Mouse (Mus musculus) left cerebral cortex, postnatal 36 days (tissue): ENCODE data around the gene Ckm. TPM values are rescaled to one million over a fixed set of nuclear protein-coding genes. Genes with fewer than 3 reads are reported as not detected.

Experiments used
- DNase-seq, 2 experiments: peaks; one replicate each; pipeline ENCODE4 v3.0.0; 2021 to 2022; ENCODE audit warnings: low spot score in 2 of 2, mixed read lengths in 1 of 2
- intact Hi-C: fragments of 180-260 bp; cut with DNase I; formaldehyde crosslinking; loops from one replicate; pipeline ENCODE4 v1.15.1; 2025
- total RNA-seq, 2 experiments: library from RNA; stranded (reverse); gene quantifications; 2 replicates each; pipeline ENCODE4 v1.2.3; 2021

Ckm gene
- under 1 TPM; 0.35 to 0.41 TPM for total RNA-seq

- DNase-seq, result no peak
- intact Hi-C loops, result no loop called here
Observed at GRCm38 (mm10) chr7:19404476-19404875, at the start of gene Ckm. Gene Ckm (plus strand): TSS chr7:19404776.

- no peak for DNase-seq
- intact Hi-C loops, result no loop called here
Observed at GRCm38 (mm10) chr7:19354991-19355390, 49.6 kb upstream of the Ckm start.

DNA sequence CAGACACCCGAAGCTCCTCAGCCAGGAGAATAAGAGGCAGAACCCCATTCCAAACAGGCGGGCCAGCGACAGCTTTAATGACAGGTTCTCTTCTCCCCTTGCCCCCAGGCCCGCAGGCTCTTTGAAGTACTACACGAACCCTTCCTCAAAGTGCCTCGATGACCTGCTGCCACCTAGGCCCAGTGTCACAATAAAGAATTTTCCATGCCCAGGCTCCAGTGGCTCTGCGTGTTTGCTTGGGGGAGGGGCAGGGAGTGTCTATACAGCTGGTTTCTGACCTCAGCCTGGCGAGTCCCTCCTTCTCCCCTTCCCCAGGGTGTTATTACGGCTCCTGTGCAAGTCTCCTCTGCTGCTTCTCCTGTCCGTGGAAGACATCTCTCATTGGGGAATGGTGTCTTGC is 48.3 kb upstream of the Ckm start:
- intact Hi-C loops, result no loop called here
- DNase-seq, result no peak

DNA sequence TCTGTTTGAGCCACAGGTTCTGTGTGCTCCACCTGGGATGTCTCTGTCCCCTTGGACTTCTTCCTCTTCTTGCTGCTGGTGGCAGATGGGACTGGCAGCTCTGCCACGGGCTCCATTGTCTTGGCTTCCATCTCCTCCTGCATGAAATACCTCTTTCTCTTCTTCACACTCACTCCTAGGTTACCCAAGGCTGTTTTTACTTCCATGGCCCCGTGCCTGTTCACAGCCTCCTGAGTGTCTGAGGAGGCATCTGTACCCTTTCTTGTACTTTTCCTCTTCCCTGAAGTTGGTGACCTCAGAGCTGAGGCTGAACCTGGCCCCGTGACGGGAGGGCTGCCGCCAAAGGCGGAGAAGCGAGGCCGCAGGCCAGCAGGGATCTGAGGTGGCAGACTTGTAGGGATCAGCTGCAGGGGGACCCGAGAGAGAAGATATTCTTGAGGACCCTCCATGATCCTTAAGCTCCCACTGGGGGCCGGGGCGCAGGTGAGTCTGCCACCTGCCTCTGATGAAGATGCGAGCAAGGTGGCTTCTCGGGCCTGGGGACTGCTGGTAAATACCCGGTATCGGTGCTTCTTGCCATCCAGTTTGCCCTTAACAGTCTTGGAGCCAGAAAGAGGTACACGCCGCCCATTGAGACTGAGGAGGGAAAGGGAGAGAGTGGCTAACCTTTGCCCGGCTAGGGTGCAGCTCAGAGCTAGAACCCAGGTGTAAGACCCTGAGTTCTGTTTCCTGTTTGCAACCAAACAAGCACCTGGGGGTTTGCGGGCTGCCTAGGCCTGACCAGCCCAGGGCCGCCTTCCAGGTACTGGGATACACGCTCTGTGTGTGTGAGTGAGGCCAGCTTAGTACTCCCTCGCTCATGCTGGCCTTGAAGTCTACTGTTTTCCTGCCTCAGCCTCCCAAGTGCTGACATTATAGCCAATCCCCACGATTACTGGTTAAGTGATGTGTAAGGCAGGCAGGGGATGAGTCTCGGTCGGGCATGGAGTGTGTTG is 46.9 kb upstream of the Ckm start:
- DNase-seq, result no peak

DNA sequence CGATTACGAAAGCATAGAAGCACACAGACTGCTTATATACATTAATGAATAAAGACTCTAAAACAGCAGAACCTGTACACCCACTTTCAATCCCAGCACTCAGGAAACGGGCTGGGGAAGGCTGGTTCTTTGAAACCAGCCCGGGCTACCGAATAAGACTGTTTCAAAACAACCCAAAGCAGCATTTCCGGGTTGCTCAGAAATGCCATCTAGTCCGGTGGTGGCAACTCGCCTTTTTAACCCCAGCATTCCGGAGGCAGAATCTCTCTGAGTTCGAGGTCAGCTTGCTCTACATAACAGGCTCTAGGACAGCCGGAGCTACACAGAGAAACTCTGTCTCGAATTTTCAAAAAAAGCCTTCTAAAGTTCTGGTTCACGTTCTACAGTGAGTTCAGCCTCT is 45.9 kb upstream of the Ckm start:
- DNase-seq, result no peak
- intact Hi-C loops, result no loop called here

More for the DNA sequence above, 46.9 kb upstream of the Ckm start:
- intact Hi-C loops, result no loop called here

DNA sequence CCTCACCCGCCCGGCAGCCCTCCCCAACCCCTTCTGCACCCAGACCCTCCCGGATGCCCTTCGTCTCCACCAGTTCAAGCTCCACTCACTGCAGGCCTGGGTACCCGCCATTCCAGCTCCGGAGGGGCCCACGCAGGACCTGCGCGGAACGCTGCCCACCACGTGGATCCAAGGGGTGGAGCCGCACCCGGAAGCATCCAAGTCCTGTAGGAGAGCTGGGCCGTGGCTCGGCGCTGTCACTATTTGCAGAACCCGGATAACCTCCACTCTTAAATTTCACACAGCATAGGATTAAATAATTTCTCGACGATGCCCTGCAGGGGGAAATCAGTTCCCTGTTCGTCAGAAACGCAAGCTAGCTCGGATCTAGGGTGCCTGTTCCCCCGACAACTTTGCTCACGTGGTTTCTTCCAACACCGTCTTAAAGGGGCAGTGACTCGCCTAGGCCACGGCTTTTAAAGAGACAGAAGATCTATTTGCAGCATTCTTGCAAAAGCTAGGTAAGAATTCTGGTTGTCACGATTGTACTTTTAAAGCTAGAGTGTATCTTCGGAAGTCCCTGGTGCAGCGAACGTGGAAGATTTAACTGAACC is 45.2 kb upstream of the Ckm start, which contains the start of the genes Cd3eap and Ppp1r13l:
Gene Cd3eap, minus strand, starts transcription at position 185 of the 593 bp plus-strand sequence.
Gene Ppp1r13l, plus strand, starts transcription at position 451 of the 593 bp plus-strand sequence.
- intact Hi-C loops, result no loop called here
- peak; percentile 91 to 92 for DNase-seq

GRCm38 (mm10) chr7:19359892-19360641 is 44.5 kb upstream of the Ckm start:
- peak; percentile 74 to 75 for DNase-seq
- intact Hi-C loops, result no loop called here

GRCm38 (mm10) chr7:19360944-19361343 is 43.6 kb upstream of the Ckm start:
- intact Hi-C loops, result no loop called here
- DNase-seq, result peak; percentile 89 to 93

DNA sequence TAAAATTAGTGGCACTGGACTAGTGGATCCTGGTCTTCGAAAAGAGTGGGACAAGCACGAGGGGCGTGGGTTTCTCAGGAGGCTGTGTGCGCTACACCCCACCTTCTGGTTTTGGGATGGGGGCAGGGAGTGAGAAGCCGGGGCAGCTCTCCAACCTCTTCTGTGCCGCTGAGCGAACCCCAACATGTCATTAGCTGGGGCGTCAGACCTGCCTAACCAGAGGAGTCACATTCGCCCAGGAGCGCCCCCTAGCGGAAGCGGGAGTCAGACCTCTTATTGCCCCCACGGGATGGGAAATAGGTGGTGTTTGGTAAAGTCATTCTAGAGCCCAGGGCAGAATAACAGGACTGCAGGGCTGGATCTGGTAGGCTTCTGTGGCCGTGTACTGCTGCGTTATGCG is 42.9 kb upstream of the Ckm start:
- intact Hi-C loops, result no loop called here
- peak; percentile 64 to 66 for DNase-seq

- intact Hi-C loops, result no loop called here
- no peak for DNase-seq
Observed at GRCm38 (mm10) chr7:19362276-19362675, 42.3 kb upstream of the Ckm start.

DNA sequence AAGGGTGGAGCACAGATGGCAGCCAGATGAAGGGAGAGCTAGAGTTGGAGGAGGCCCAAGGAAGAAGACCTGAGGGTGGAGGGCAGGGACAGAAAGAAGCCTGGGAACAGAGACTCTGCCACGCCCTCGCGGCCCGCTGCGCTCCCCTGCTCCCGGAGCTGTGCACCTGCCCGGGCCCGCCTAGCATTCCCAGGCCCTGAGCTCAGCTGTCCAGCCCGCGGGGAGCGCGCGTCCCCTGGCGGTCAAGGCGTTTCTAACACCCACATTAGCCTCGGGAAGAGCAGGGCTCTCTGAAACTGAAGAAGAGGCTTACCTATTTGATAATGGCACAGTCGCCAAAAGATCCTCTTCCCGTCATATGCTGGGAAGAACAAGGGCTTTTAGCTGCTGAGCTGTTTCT is 40.7 kb upstream of the Ckm start:
- peak; percentile 43 to 49 for DNase-seq
- intact Hi-C loops, result no loop called here

GRCm38 (mm10) chr7:19365376-19365775 is 39.2 kb upstream of the Ckm start:
- DNase-seq, result no peak
- intact Hi-C loops, result no loop called here

DNA sequence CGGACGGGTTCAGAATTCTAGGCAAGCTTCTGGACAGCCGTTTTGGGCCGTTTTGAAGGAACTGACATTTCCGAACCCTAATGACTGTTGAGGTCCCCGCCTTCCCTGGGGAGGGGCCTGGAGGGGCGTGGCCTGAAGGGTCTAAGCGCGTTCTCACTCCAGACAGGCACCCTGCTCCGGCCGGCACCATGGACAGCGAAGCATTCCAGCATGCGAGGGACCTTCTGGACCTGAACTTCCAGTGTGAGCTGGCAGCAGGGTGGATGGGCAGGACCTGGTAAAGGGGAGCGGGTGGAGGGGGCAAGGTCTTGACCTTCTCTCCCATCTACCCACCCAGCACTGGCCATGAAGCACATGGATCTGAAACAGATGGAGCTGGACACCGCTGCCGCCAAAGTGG is 36.2 kb upstream of the Ckm start:
- intact Hi-C loops, result no loop called here
- DNase-seq, result no peak

- DNase-seq, result peak; percentile 69 to 75
- intact Hi-C loops, result no loop called here
Observed at GRCm38 (mm10) chr7:19369823-19370425, 34.7 kb upstream of the Ckm start.

GRCm38 (mm10) chr7:19373367-19373766 is 31.2 kb upstream of the Ckm start:
- intact Hi-C loops, result no loop called here
- no peak for DNase-seq

- DNase-seq, result no peak
- intact Hi-C loops, result no loop called here
Observed at GRCm38 (mm10) chr7:19375368-19375767, 29.2 kb upstream of the Ckm start.

- intact Hi-C loops, result no loop called here
Observed at GRCm38 (mm10) chr7:19376019-19376418, 28.6 kb upstream of the Ckm start.

DNA sequence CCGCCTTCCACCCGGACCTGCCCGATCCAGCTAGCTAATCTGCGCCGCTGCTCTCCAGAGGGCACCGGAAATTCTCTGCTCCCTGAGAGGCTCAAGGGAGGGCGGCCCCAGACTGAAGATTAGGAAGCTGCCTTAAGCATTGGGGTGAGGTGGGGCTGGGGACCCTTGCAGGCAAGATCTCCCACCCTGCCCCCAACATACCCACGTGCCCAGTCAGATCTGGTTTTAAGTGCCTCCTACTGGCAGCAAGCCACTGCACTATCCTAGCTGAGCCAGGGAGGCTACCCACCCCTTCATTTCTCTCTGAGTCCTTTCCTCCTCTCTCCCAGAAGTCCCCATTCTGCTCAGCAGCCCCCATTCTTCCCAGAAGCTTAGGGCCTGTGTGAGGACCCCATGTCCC is 26.5 kb upstream of the Ckm start:
- intact Hi-C loops, result no loop called here
- DNase-seq, result no peak

More at GRCm38 (mm10) chr7:19376019-19376418, 28.6 kb upstream of the Ckm start:
- DNase-seq, result no peak

GRCm38 (mm10) chr7:19381377-19382165 is 23.0 kb upstream of the Ckm start, which contains the start of gene Ercc2:
Gene Ercc2 (plus strand): TSS chr7:19382010.
- intact Hi-C loops, result no loop called here
- DNase-seq, result peak; percentile 99
